Mouse (Mus musculus): ENCODE data around the gene Egfl8. TPM values are rescaled to one million over a fixed set of nuclear protein-coding genes. Genes with fewer than 3 reads are reported as not detected.

Egfl8 gene
- polyA plus RNA-seq, 1 experiment, result 0.03 TPM

- TF ChIP-seq TAL1 (IDR thresholded peaks at IDR 0.05; ENCODE audit: low read length) (no peak), GATA1 (IDR thresholded peaks at IDR 0.05; ENCODE audit: low read length) (no peak)
These were observed 33.2 kb downstream of the Egfl8 start for GRCm38 (mm10) chr17:34582528-34582927.

GRCm38 (mm10) chr17:34578070-34578469 lies 37.7 kb downstream of the Egfl8 start:
- H3K9me3 ChIP-seq (ENCODE audit: control insufficient read depth, low read length), result no peaks in the 10 kb centered on the region
- no peak overlapping the region for H3K4me3 ChIP-seq (replicated peaks)
- H3K27me3 ChIP-seq (ENCODE audit: control insufficient read depth), result no peaks in the 10 kb centered on the region
- no peaks in the 10 kb centered on the region for H3K36me3 ChIP-seq (ENCODE audit: control insufficient read depth)
- TF ChIP-seq TAL1 (IDR thresholded peaks at IDR 0.05; ENCODE audit: low read length) (no peak), GATA1 (IDR thresholded peaks at IDR 0.05; ENCODE audit: low read length) (no peak)
- no peaks in the 10 kb centered on the region for H3K4me1 ChIP-seq (ENCODE audit: control insufficient read depth)

More at GRCm38 (mm10) chr17:34582528-34582927, 33.2 kb downstream of the Egfl8 start:
- H3K9me3 ChIP-seq (ENCODE audit: control insufficient read depth, low read length), result no peaks in the 10 kb centered on the region
- H3K36me3 ChIP-seq (ENCODE audit: control insufficient read depth), result no peaks in the 10 kb centered on the region
- no peak overlapping the region for H3K4me3 ChIP-seq (replicated peaks)
- peaks cover 12% of the 10 kb centered on the region for H3K4me1 ChIP-seq (ENCODE audit: control insufficient read depth)
- H3K27me3 ChIP-seq (ENCODE audit: control insufficient read depth), result peaks cover 11% of the 10 kb centered on the region

DNA sequence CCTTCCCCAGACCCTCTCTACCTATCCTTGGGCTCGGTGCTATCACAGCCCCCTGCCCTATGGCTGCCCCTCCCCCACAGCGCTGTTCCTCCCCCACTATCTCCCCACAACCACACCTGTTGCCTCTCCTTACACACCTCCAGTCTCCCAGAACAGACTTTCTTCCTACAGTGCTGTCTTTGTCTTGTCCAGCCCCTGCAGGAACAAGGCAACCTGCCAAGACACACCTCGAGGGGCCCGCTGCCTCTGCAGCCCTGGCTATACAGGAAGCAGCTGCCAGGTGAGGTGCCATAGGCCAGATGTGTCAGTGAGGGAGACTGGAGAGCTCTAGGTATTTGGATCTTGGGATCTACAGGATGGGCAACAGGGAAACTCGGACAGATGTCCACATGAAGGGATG lies 39.2 kb downstream of the Egfl8 start:
- H3K9me3 ChIP-seq (ENCODE audit: control insufficient read depth, low read length), result 0 out of 2 replicates have a peak, but pooled peaks cover 3% of the 10 kb centered on the region
- TF ChIP-seq TAL1 (IDR thresholded peaks at IDR 0.05; ENCODE audit: low read length) (no peak), GATA1 (IDR thresholded peaks at IDR 0.05; ENCODE audit: low read length) (no peak)
- H3K4me1 ChIP-seq (ENCODE audit: control insufficient read depth), result no peaks in the 10 kb centered on the region
- no peaks in the 10 kb centered on the region for H3K27me3 ChIP-seq (ENCODE audit: control insufficient read depth)
- H3K36me3 ChIP-seq (ENCODE audit: control insufficient read depth), result no peaks in the 10 kb centered on the region
- H3K4me3 ChIP-seq (replicated peaks), result no peak overlapping the region

GRCm38 (mm10) chr17:34572361-34572760 lies 43.4 kb downstream of the Egfl8 start:
- TF ChIP-seq TAL1 (IDR thresholded peaks at IDR 0.05; ENCODE audit: low read length) (no peak), GATA1 (IDR thresholded peaks at IDR 0.05; ENCODE audit: low read length) (no peak)
- peaks cover 9% of the 10 kb centered on the region for H3K27me3 ChIP-seq (ENCODE audit: control insufficient read depth)
- no peak overlapping the region for H3K4me3 ChIP-seq (replicated peaks)
- H3K9me3 ChIP-seq (ENCODE audit: control insufficient read depth, low read length), result 0 out of 2 replicates have a peak, but pooled peaks cover 3% of the 10 kb centered on the region
- H3K36me3 ChIP-seq (ENCODE audit: control insufficient read depth), result no peaks in the 10 kb centered on the region
- H3K4me1 ChIP-seq (ENCODE audit: control insufficient read depth), result no peaks in the 10 kb centered on the region

GRCm38 (mm10) chr17:34571875-34572274 lies 43.9 kb downstream of the Egfl8 start:
- no peak overlapping the region for H3K4me3 ChIP-seq (replicated peaks)
- H3K9me3 ChIP-seq (ENCODE audit: control insufficient read depth, low read length), result 0 out of 2 replicates have a peak, but pooled peaks cover 3% of the 10 kb centered on the region
- no peaks in the 10 kb centered on the region for H3K36me3 ChIP-seq (ENCODE audit: control insufficient read depth)
- TF ChIP-seq GATA1 (IDR thresholded peaks at IDR 0.05; ENCODE audit: low read length) (no peak), TAL1 (IDR thresholded peaks at IDR 0.05; ENCODE audit: low read length) (no peak)
- H3K27me3 ChIP-seq (ENCODE audit: control insufficient read depth), result peaks cover 11% of the 10 kb centered on the region
- H3K4me1 ChIP-seq (ENCODE audit: control insufficient read depth), result no peaks in the 10 kb centered on the region

- Histone ChIP-seq H3K4me3 (replicated peaks) (no peak overlapping the region), H3K36me3 (ENCODE audit: control insufficient read depth) (no peaks in the 10 kb centered on the region), H3K4me1 (ENCODE audit: control insufficient read depth) (no peaks in the 10 kb centered on the region), H3K9me3 (ENCODE audit: control insufficient read depth, low read length) (0 out of 2 replicates have a peak, but pooled peaks cover 3% of the 10 kb centered on the region), H3K27me3 (ENCODE audit: control insufficient read depth) (peaks cover 22% of the 10 kb centered on the region)
- no peak for TF ChIP-seq TAL1 (IDR thresholded peaks at IDR 0.05; ENCODE audit: low read length)
- TF ChIP-seq GATA1 (IDR thresholded peaks at IDR 0.05; ENCODE audit: low read length), result no peak
These were observed 45.9 kb downstream of the Egfl8 start for GRCm38 (mm10) chr17:34569919-34570318.

DNA sequence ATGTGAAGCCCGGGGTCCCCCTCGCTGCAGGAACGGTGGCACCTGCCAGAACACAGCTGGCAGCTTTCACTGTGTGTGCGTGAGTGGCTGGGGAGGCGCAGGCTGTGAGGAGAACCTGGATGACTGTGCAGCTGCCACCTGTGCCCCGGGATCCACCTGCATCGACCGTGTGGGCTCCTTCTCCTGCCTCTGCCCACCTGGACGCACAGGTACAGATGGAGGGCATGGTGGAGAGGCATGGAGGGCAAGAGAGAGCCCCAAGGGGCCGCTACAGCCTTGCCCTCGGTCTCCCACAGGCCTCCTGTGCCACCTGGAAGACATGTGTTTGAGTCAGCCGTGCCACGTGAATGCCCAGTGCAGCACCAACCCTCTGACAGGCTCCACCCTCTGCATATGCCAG lies 47.4 kb downstream of the Egfl8 start:
- Histone ChIP-seq H3K4me1 (ENCODE audit: control insufficient read depth) (0 out of 2 replicates have a peak, but pooled peaks cover 1% of the 10 kb centered on the region), H3K27me3 (ENCODE audit: control insufficient read depth) (peaks cover 28% of the 10 kb centered on the region), H3K4me3 (replicated peaks) (no peak overlapping the region), H3K9me3 (ENCODE audit: control insufficient read depth, low read length) (0 out of 2 replicates have a peak, but pooled peaks cover 3% of the 10 kb centered on the region), H3K36me3 (ENCODE audit: control insufficient read depth) (no peaks in the 10 kb centered on the region)
- no peak for TF ChIP-seq TAL1 (IDR thresholded peaks at IDR 0.05; ENCODE audit: low read length)
- TF ChIP-seq GATA1 (IDR thresholded peaks at IDR 0.05; ENCODE audit: low read length), result no peak

GRCm38 (mm10) chr17:34567311-34567710 lies 48.5 kb downstream of the Egfl8 start:
- H3K36me3 ChIP-seq (ENCODE audit: control insufficient read depth), result no peaks in the 10 kb centered on the region
- peaks cover 4% of the 10 kb centered on the region; the same call in 1 of the 2 replicates for H3K4me1 ChIP-seq (ENCODE audit: control insufficient read depth)
- TF ChIP-seq GATA1 (IDR thresholded peaks at IDR 0.05; ENCODE audit: low read length) (no peak), TAL1 (IDR thresholded peaks at IDR 0.05; ENCODE audit: low read length) (no peak)
- no peak overlapping the region for H3K4me3 ChIP-seq (replicated peaks)
- peaks cover 28% of the 10 kb centered on the region for H3K27me3 ChIP-seq (ENCODE audit: control insufficient read depth)
- 0 out of 2 replicates have a peak, but pooled peaks cover 3% of the 10 kb centered on the region for H3K9me3 ChIP-seq (ENCODE audit: control insufficient read depth, low read length)

DNA sequence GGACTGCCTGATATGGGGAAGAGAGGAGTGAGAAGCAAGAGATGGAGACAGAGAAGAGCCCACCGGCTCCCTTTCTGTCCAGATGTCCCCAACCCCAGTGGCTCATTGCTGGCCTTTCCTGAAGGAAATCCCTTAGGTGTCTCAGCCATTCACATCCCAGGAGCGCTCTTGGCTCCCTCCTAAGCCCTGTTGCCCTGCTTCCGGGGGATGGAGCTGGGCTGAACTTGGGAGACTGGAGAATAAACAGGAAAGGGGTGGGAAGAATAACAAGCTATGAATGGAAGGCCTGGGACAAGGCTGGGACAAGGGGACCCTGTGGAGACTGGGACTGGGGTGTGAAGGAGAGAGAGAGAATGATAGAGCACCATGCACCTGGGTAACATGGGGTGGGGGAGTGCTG lies 51.0 kb downstream of the Egfl8 start:
- Histone ChIP-seq H3K4me3 (replicated peaks) (no peak overlapping the region), H3K4me1 (ENCODE audit: control insufficient read depth) (peaks cover 16% of the 10 kb centered on the region), H3K36me3 (ENCODE audit: control insufficient read depth) (no peaks in the 10 kb centered on the region), H3K27me3 (ENCODE audit: control insufficient read depth) (peaks cover 26% of the 10 kb centered on the region), H3K9me3 (ENCODE audit: control insufficient read depth, low read length) (no peaks in the 10 kb centered on the region)
- no peak for TF ChIP-seq TAL1 (IDR thresholded peaks at IDR 0.05; ENCODE audit: low read length)

DNA sequence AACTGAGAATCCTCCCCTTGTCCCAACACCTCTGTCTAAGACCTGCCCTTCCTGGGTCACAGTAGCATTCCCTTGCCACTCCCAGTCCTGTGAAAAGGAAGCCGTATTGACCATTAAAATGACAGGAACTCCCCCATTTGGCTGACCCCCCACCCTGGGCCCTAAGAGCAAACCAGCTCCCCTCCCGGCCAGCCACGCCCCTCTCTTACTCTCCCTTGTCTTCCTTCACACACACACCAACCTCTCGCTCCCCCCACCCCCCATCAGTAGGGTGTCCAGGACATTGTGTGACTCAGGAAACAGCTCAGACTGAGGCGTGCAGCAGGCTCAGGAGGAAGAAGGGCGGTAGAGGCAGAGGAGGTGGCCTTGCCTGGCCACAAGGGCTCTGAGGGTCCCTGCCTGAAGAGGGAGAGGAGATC lies 51.8 kb downstream of the Egfl8 start, which contains the start of gene Notch4:
Gene Notch4 (plus strand): TSS at position 266 of the 419 bp plus-strand sequence.
- Histone ChIP-seq H3K9me3 (ENCODE audit: control insufficient read depth, low read length) (no peaks in the 10 kb centered on the region), H3K27me3 (ENCODE audit: control insufficient read depth) (peaks cover 26% of the 10 kb centered on the region), H3K36me3 (ENCODE audit: control insufficient read depth) (no peaks in the 10 kb centered on the region), H3K4me3 (replicated peaks) (no peak within 1 kb of the TSS), H3K4me1 (ENCODE audit: control insufficient read depth) (peaks cover 22% of the 10 kb centered on the region)
- TF ChIP-seq TAL1 (IDR thresholded peaks at IDR 0.05; ENCODE audit: low read length), result no peak
- no peak for TF ChIP-seq GATA1 (IDR thresholded peaks at IDR 0.05; ENCODE audit: low read length)
